Mouse (Mus musculus) neural tube, embryonic 15.5 days (tissue): ENCODE results near the gene Gpr39. TPM values are rescaled to one million over a fixed set of nuclear protein-coding genes. Genes with fewer than 3 reads are reported as not detected.

Experiments
- ATAC-seq: fragments of 200-750 bp; cut with Nextera tagmentation; 2 replicates; pipeline ENCODE4 v1.8.0; 2017; ENCODE audit warnings: mild to moderate bottlenecking, moderate TSS enrichment, moderate library complexity; ENCODE audit not compliant: low FRiP score
- H3K27ac ChIP-seq: fragments of 300-500 bp; sonication (generic); replicated peaks from 2 replicates; pipeline ENCODE4 v1.5.1; 2015; ENCODE audit warnings: mild to moderate bottlenecking, inconsistent platforms
- H3K27me3 ChIP-seq: fragments of 300-500 bp; sonication (generic); replicated peaks from 2 replicates; pipeline ENCODE4 v1.6.1; 2015; ENCODE audit warnings: inconsistent platforms
- H3K36me3 ChIP-seq: fragments of 300-500 bp; sonication (generic); 2 replicates; pipeline ENCODE4 v1.6.1; 2015; ENCODE audit warnings: inconsistent platforms
- H3K4me1 ChIP-seq: fragments of 300-500 bp; sonication (generic); 2 replicates; pipeline ENCODE4 v1.6.1; 2015; ENCODE audit warnings: inconsistent platforms
- H3K4me2 ChIP-seq: fragments of 300-500 bp; sonication (generic); 2 replicates; pipeline ENCODE4 v1.6.1; 2015; ENCODE audit warnings: inconsistent platforms, mild to moderate bottlenecking, moderate library complexity
- H3K4me3 ChIP-seq: fragments of 300-500 bp; sonication (generic); replicated peaks from 2 replicates; pipeline ENCODE4 v1.5.1; 2015; ENCODE audit warnings: mild to moderate bottlenecking, inconsistent platforms
- H3K9ac ChIP-seq: fragments of 300-500 bp; sonication (generic); replicated peaks from 2 replicates; pipeline ENCODE4 v1.6.1; 2015; ENCODE audit warnings: mild to moderate bottlenecking, inconsistent platforms
- H3K9me3 ChIP-seq: fragments of 300-500 bp; sonication (generic); replicated peaks from 2 replicates; pipeline ENCODE4 v1.6.1; 2016; ENCODE audit warnings: inconsistent platforms
- WGBS: fragments of 180-500 bp; shearing (Covaris S2); methylation state at CpG from one replicate; pipeline ENCODE4 v1.1.7; 2015; ENCODE audit warnings: mixed read lengths; 5-methylcytosine and 5-hydroxymethylcytosine counted together
- polyA plus RNA-seq: library from polyadenylated mRNA; unstranded; fragments of >200 nt; fragmentation: Nextera tagmentation; extraction: Ambion mirVana; gene quantifications from 2 replicates; pipeline ENCODE4 v1.2.1, GENCODE M21; 2015

Gpr39 gene
- polyA plus RNA-seq, 1 experiment from 2014 or later, result 0.10 TPM

GRCm38 (mm10) chr1:125662660-125663059 lies 14.1 kb upstream of the Gpr39 start:
- Histone ChIP-seq H3K4me3 (no peak overlapping the region), H3K4me1 (no peaks in the 10 kb centered on the region), H3K4me2 (no peak overlapping the region), H3K27ac (no peak overlapping the region), H3K27me3 (no peaks in the 10 kb centered on the region), H3K9me3 (no peaks in the 10 kb centered on the region), H3K36me3 (no peaks in the 10 kb centered on the region), H3K9ac (no peak overlapping the region)
- 82% methylated on average over 5 of the region's 5 CpGs for WGBS
- ATAC-seq, result no peak

- Histone ChIP-seq H3K9me3 (no peaks in the 10 kb centered on the region), H3K9ac (no peak overlapping the region), H3K36me3 (no peaks in the 10 kb centered on the region), H3K4me2 (no peak overlapping the region), H3K4me1 (no peaks in the 10 kb centered on the region), H3K4me3 (no peak overlapping the region), H3K27me3 (no peaks in the 10 kb centered on the region), H3K27ac (no peak overlapping the region)
- ATAC-seq, result no peak
- WGBS, result 82% methylated on average over 4 of the region's 4 CpGs
Observed at GRCm38 (mm10) chr1:125663104-125663503, 13.7 kb upstream of the Gpr39 start.

GRCm38 (mm10) chr1:125665127-125665637 lies 11.6 kb upstream of the Gpr39 start:
- ATAC-seq, result no peak
- Histone ChIP-seq H3K27ac (no peak overlapping the region), H3K4me2 (no peak overlapping the region), H3K27me3 (no peaks in the 10 kb centered on the region), H3K4me1 (no peaks in the 10 kb centered on the region), H3K36me3 (no peaks in the 10 kb centered on the region), H3K4me3 (no peak overlapping the region), H3K9ac (no peak overlapping the region), H3K9me3 (no peaks in the 10 kb centered on the region)
- 75% methylated on average over 5 of the region's 5 CpGs for WGBS

- H3K27ac ChIP-seq, result no peak overlapping the region
- WGBS, result 85% methylated on average over 5 of the region's 5 CpGs
Observed at GRCm38 (mm10) chr1:125669035-125669434, 7.8 kb upstream of the Gpr39 start.

GRCm38 (mm10) chr1:125675186-125675585 lies 1.6 kb upstream of the Gpr39 start:
- H3K36me3 ChIP-seq, result no peaks in the 10 kb centered on the region
- H3K9me3 ChIP-seq, result no peaks in the 10 kb centered on the region
- no peaks in the 10 kb centered on the region for H3K27me3 ChIP-seq
- no peak overlapping the region for H3K4me2 ChIP-seq
- no peak overlapping the region for H3K27ac ChIP-seq
- no peak overlapping the region for H3K4me3 ChIP-seq
- H3K9ac ChIP-seq, result no peak overlapping the region
- no peaks in the 10 kb centered on the region for H3K4me1 ChIP-seq
- no peak for ATAC-seq
- WGBS, result 85% methylated on average over 1 of the region's 1 CpGs

More at GRCm38 (mm10) chr1:125669035-125669434, 7.8 kb upstream of the Gpr39 start:
- Histone ChIP-seq H3K9me3 (no peaks in the 10 kb centered on the region), H3K4me3 (no peak overlapping the region), H3K27me3 (no peaks in the 10 kb centered on the region), H3K36me3 (no peaks in the 10 kb centered on the region), H3K9ac (no peak overlapping the region), H3K4me1 (no peaks in the 10 kb centered on the region), H3K4me2 (no peak overlapping the region)
- ATAC-seq, result no peak

- Histone ChIP-seq H3K4me3 (no peak overlapping the region), H3K27me3 (no peaks in the 10 kb centered on the region), H3K27ac (no peak overlapping the region), H3K4me1 (0 out of 2 replicates have a peak, but pooled peaks cover 6% of the 10 kb centered on the region), H3K4me2 (no peak overlapping the region), H3K9me3 (no peaks in the 10 kb centered on the region), H3K36me3 (no peaks in the 10 kb centered on the region), H3K9ac (no peak overlapping the region)
- no peak for ATAC-seq
- WGBS, result 96% methylated on average over 5 of the region's 5 CpGs
Observed at GRCm38 (mm10) chr1:125677286-125677685, 491 bp downstream of the Gpr39 start.

- no peak overlapping the region for H3K27ac ChIP-seq
- no peak overlapping the region for H3K4me2 ChIP-seq
- H3K9ac ChIP-seq, result no peak overlapping the region
- ATAC-seq, result no peak
- no peak overlapping the region for H3K4me3 ChIP-seq
- H3K36me3 ChIP-seq, result no peaks in the 10 kb centered on the region
- no peaks in the 10 kb centered on the region for H3K27me3 ChIP-seq
- H3K4me1 ChIP-seq, result 0 out of 2 replicates have a peak, but pooled peaks cover 6% of the 10 kb centered on the region
- WGBS, result 93% methylated on average over 4 of the region's 4 CpGs
- H3K9me3 ChIP-seq, result no peaks in the 10 kb centered on the region
Observed at GRCm38 (mm10) chr1:125679522-125680077, 2.8 kb downstream of the Gpr39 start.

GRCm38 (mm10) chr1:125684423-125684822 lies 7.6 kb downstream of the Gpr39 start:
- H3K27me3 ChIP-seq, result no peaks in the 10 kb centered on the region

GRCm38 (mm10) chr1:125685304-125685703 lies 8.5 kb downstream of the Gpr39 start:
- Histone ChIP-seq H3K36me3 (no peaks in the 10 kb centered on the region), H3K4me2 (no peak overlapping the region), H3K27ac (no peak overlapping the region), H3K9ac (no peak overlapping the region), H3K9me3 (no peaks in the 10 kb centered on the region), H3K27me3 (no peaks in the 10 kb centered on the region), H3K4me1 (0 out of 2 replicates have a peak, but pooled peaks cover 6% of the 10 kb centered on the region), H3K4me3 (no peak overlapping the region)
- ATAC-seq, result no peak
- 81% methylated on average over 1 of the region's 1 CpGs for WGBS

More at GRCm38 (mm10) chr1:125684423-125684822, 7.6 kb downstream of the Gpr39 start:
- H3K4me1 ChIP-seq, result 0 out of 2 replicates have a peak, but pooled peaks cover 6% of the 10 kb centered on the region
- ATAC-seq, result no peak
- no peaks in the 10 kb centered on the region for H3K36me3 ChIP-seq
- no peak overlapping the region for H3K9ac ChIP-seq
- no peak overlapping the region for H3K4me3 ChIP-seq
- no peak overlapping the region for H3K4me2 ChIP-seq
- H3K9me3 ChIP-seq, result no peaks in the 10 kb centered on the region
- WGBS, result 90% methylated on average over 3 of the region's 3 CpGs
- no peak overlapping the region for H3K27ac ChIP-seq

GRCm38 (mm10) chr1:125687701-125688420 lies 11.1 kb downstream of the Gpr39 start:
- H3K27ac ChIP-seq, result no peak overlapping the region
- 77% methylated on average over 13 of the region's 13 CpGs for WGBS
- H3K4me3 ChIP-seq, result no peak overlapping the region
- no peak overlapping the region for H3K9ac ChIP-seq
- no peaks in the 10 kb centered on the region for H3K27me3 ChIP-seq
- no peaks in the 10 kb centered on the region for H3K9me3 ChIP-seq
- no peaks in the 10 kb centered on the region for H3K4me1 ChIP-seq
- ATAC-seq, result no peak
- H3K36me3 ChIP-seq, result no peaks in the 10 kb centered on the region
- H3K4me2 ChIP-seq, result no peak overlapping the region

GRCm38 (mm10) chr1:125693541-125693940 lies 16.7 kb downstream of the Gpr39 start:
- no peaks in the 10 kb centered on the region for H3K9me3 ChIP-seq
- no peaks in the 10 kb centered on the region for H3K36me3 ChIP-seq
- H3K4me1 ChIP-seq, result no peaks in the 10 kb centered on the region
- H3K4me2 ChIP-seq, result no peak overlapping the region
- no peak for ATAC-seq
- no peak overlapping the region for H3K9ac ChIP-seq
- H3K27me3 ChIP-seq, result no peaks in the 10 kb centered on the region
- no peak overlapping the region for H3K27ac ChIP-seq
- H3K4me3 ChIP-seq, result no peak overlapping the region

- 79% methylated on average over 5 of the region's 5 CpGs for WGBS
- H3K4me1 ChIP-seq, result no peaks in the 10 kb centered on the region
- no peak overlapping the region for H3K9ac ChIP-seq
- no peak for ATAC-seq
- no peaks in the 10 kb centered on the region for H3K9me3 ChIP-seq
- H3K36me3 ChIP-seq, result no peaks in the 10 kb centered on the region
- H3K27ac ChIP-seq, result no peak overlapping the region
- H3K4me2 ChIP-seq, result no peak overlapping the region
- no peak overlapping the region for H3K4me3 ChIP-seq
- no peaks in the 10 kb centered on the region for H3K27me3 ChIP-seq
Observed at GRCm38 (mm10) chr1:125694338-125694737, 17.5 kb downstream of the Gpr39 start.
